Mouse (Mus musculus) thymus, adult 2 months (tissue): ENCODE measurements at regions not wholly inside any gene's neighbourhood (a gene's known extent, or its start where the extent isn't known, plus 50 kb on each side); places are given as distances from the start of the nearest gene placed in this dataset.

ENCODE experiments used
- CTCF ChIP-seq: fragments of 200-500 bp; IDR thresholded peaks from 2 replicates; pipeline ENCODE4 v1.5.1; 2012; ENCODE audit warnings: mild to moderate bottlenecking, control low read depth, low read length, moderate library complexity, borderline replicate concordance; ENCODE audit not compliant: control insufficient read depth, poor library complexity, insufficient read depth; ENCODE audit errors: extremely low read depth
- POLR2A ChIP-seq: fragments of 200-500 bp; IDR thresholded peaks from 2 replicates; pipeline ENCODE4 v1.6.1; 2012; ENCODE audit warnings: mild to moderate bottlenecking, low read length, control low read depth, moderate library complexity; ENCODE audit not compliant: control insufficient read depth, poor library complexity, insufficient read depth; ENCODE audit errors: extremely low read depth

DNA sequence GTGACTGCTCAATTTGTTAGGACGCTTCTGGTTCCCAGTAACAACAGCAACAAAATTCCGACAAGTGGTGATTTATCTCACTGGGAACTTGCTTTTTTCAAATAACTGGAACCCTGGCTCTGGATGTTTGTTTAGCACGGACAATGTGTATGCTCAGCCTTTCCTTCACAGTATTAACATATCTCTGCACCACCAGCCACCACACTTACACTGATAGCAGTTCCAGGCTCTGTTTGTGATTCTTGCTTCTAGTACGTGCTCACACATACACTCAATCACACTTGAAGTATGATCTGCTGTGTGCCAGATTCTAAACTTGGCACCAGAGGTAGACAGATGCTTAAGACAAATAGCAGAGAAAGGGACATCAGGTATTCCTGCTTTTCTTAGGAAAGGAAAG lies 71.0 kb downstream of the Cdca7 start:
- TF ChIP-seq CTCF = no peak
- TF ChIP-seq POLR2A = no peak
